Mouse (Mus musculus) myocyte (in vitro differentiated cells): ENCODE measurements around the gene Limch1.

Source experiments
- CEBPB ChIP-seq: IDR thresholded peaks from 2 replicates; pipeline ENCODE4 v1.6.1; 2011; ENCODE audit warnings: mild to moderate bottlenecking, moderate library complexity; ENCODE audit not compliant: poor library complexity, insufficient read depth, severe bottlenecking
- E2F4 ChIP-seq: IDR thresholded peaks from one replicate; pipeline ENCODE4 v1.6.1; 2011; ENCODE audit warnings: mild to moderate bottlenecking, control low read depth, moderate library complexity; ENCODE audit not compliant: insufficient read depth
- MAX ChIP-seq: IDR thresholded peaks from one replicate; pipeline ENCODE4 v1.6.1; 2011; ENCODE audit warnings: low read depth, mild to moderate bottlenecking, control low read depth
- MYOD1 ChIP-seq, 3 experiments: IDR thresholded peaks; one replicate each; pipeline ENCODE4 v1.6.1; 2011; ENCODE audit warnings: control low read depth in 2 of 3, low read depth in 2 of 3, mild to moderate bottlenecking in 2 of 3, moderate library complexity in 1 of 3; ENCODE audit not compliant: insufficient read length in 2 of 3, control insufficient read depth in 1 of 3
- MYOG ChIP-seq, 3 experiments: IDR thresholded peaks; one replicate each; pipeline ENCODE4 v1.6.1; 2011; ENCODE audit warnings: control low read depth in 2 of 3, low read depth in 2 of 3, mild to moderate bottlenecking in 2 of 3; ENCODE audit not compliant: insufficient read length in 2 of 3, control insufficient read depth in 1 of 3, insufficient read depth in 1 of 3
- POLR2A ChIP-seq: IDR thresholded peaks from one replicate; pipeline ENCODE4 v1.6.1; 2011; ENCODE audit warnings: low read depth, mild to moderate bottlenecking, control low read depth, moderate library complexity; ENCODE audit not compliant: insufficient read length
- POLR2AphosphoS2 ChIP-seq: IDR thresholded peaks from one replicate; pipeline ENCODE4 v1.6.1; 2011; ENCODE audit warnings: low read depth, control low read depth; ENCODE audit not compliant: insufficient read length
- REST ChIP-seq: IDR thresholded peaks from one replicate; pipeline ENCODE4 v1.6.1; 2011; ENCODE audit warnings: mild to moderate bottlenecking, control low read depth, moderate library complexity; ENCODE audit not compliant: insufficient read depth, insufficient read length
- SRF ChIP-seq: IDR thresholded peaks from one replicate; pipeline ENCODE4 v1.6.1; 2011; ENCODE audit warnings: low read depth; ENCODE audit not compliant: control insufficient read depth, insufficient read length
- TCF12 ChIP-seq: IDR thresholded peaks from one replicate; pipeline ENCODE4 v1.6.1; 2011; ENCODE audit warnings: mild to moderate bottlenecking, control low read depth; ENCODE audit not compliant: poor library complexity, insufficient read depth, severe bottlenecking
- TCF3 ChIP-seq: IDR thresholded peaks from one replicate; pipeline ENCODE4 v1.6.1; 2011; ENCODE audit warnings: low read depth, control low read depth; ENCODE audit not compliant: insufficient read length
- USF1 ChIP-seq: IDR thresholded peaks from one replicate; pipeline ENCODE4 v1.6.1; 2011; ENCODE audit warnings: low read depth, mild to moderate bottlenecking, control low read depth, moderate library complexity

GRCm38 (mm10) chr5:66980862-66981261, 235.2 kb downstream of the Limch1 start:
- no peak for TF ChIP-seq USF1
- TF ChIP-seq TCF3, result no peak
- no peak for TF ChIP-seq POLR2A
- no peak for TF ChIP-seq MYOD1 (IDR thresholded peaks at IDR 0.05; ENCODE audit: control insufficient read depth in 1 of 3, insufficient read length in 2 of 3, low read depth in 2 of 3)
- TF ChIP-seq MYOG (IDR thresholded peaks at IDR 0.05; ENCODE audit: control insufficient read depth in 1 of 3, insufficient read depth in 1 of 3, insufficient read length in 2 of 3, low read depth in 2 of 3), result no peak
- TF ChIP-seq MAX, result no peak
- TF ChIP-seq CEBPB, result no peak
- no peak for TF ChIP-seq POLR2AphosphoS2
- TF ChIP-seq E2F4, result no peak
- TF ChIP-seq TCF12, result no peak
- no peak for TF ChIP-seq SRF
- TF ChIP-seq REST, result no peak
